Mouse (Mus musculus) heart, postnatal 10 days (tissue): ENCODE data around the gene Arrdc4. TPM values are rescaled to one million over a fixed set of nuclear protein-coding genes. Genes with fewer than 3 reads are reported as not detected.
A peak's percentile ranks its signal among the peaks of the same experiment; 100 is the strongest.

Experiments
- DNase-seq, 2 experiments: peaks; one replicate each; pipeline ENCODE4 v3.0.0; 2021
- intact Hi-C: fragments of 180-260 bp; cut with DNase I; formaldehyde crosslinking; loops from one replicate; pipeline ENCODE4 v1.15.1; 2025
- total RNA-seq, 2 experiments: library from RNA; stranded (reverse); gene quantifications; 2 replicates each; pipeline ENCODE4 v1.2.3; 2021

Arrdc4 gene
- total RNA-seq, 2 experiments from 2014 or later: 18.8 to 22.9 TPM

DNA sequence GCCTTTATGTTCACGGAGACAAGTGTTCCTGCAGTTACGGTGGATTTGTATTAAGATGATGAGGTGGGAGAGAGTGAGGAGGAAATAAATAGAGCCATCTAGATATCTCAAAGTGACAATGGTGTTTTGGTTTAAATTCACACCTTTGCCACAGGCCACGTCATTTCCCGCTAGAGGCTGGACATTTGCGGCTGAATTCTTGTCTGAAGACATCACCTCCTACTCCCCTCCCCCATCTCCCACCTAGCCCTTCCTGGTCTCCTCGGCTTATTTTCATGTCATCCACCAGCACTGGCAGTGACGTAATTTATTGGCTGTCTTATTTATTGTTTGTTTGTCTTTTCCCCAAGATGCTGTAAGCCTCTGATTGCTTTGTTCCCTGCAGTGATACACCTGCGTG lies 32.1 kb downstream of the Arrdc4 start:
- intact Hi-C loops: loop anchor here (2.0 kb wide), 2 partner anchors 24 to 32 kb away; partner anchors contain the start of gene Arrdc4
- DNase-seq: peak in 1 of 2 experiments; percentile 12

DNA sequence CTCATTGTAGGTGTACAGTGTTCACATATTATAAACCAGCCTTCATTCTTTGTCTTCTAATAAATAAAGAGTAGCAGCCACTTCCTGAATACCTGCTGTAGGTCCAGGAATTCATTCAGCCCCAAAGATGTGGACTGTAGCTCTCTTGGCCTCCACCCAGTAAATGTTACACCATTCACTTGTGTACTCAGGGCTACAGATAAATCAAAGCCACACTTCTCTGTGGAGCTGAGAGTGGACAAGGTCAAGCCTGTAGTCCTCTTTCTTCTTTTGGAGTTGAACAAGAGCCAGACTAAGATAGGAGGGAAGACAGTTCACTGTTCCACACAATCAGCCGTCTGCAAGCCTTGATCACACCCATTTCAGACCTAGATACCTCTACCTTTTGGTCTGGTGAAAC lies 36.1 kb downstream of the Arrdc4 start:
- DNase-seq: peak in 1 of 2 experiments; percentile 7
- intact Hi-C loops: no loop called here

DNA sequence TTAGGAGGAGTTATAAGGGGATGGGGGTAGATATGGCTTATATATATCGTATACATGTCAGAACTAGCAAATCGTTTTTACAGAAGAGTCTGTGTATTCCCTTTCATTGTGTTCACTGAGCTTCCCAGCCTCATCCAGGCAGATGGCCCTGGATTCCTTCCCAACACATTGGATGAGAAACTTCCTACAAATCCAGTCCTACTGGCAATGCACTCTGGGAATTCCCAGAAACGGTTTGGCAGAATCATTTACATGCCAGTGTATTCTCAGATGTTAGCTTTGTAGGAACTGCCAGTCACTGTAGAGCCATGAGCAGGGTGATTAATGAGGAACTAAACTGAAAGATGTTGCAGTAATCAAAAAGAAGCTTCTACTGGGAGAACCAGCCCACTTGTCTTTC lies 36.6 kb downstream of the Arrdc4 start:
- intact Hi-C loops: no loop called here
- DNase-seq: no peak

DNA sequence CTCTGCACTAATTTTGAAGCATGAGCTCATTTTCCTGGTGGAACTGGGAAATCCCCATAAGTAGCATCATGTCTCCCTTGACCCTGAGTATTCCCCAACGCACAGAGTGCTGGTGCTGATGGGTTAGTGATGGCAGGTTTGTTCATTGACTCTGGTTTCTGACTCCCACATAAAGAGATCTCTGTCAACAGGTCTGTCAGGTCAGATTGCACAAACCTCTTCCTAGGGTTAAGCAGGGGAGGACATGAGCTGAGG lies 39.8 kb downstream of the Arrdc4 start:
- intact Hi-C loops: no loop called here
- DNase-seq: no peak

DNA sequence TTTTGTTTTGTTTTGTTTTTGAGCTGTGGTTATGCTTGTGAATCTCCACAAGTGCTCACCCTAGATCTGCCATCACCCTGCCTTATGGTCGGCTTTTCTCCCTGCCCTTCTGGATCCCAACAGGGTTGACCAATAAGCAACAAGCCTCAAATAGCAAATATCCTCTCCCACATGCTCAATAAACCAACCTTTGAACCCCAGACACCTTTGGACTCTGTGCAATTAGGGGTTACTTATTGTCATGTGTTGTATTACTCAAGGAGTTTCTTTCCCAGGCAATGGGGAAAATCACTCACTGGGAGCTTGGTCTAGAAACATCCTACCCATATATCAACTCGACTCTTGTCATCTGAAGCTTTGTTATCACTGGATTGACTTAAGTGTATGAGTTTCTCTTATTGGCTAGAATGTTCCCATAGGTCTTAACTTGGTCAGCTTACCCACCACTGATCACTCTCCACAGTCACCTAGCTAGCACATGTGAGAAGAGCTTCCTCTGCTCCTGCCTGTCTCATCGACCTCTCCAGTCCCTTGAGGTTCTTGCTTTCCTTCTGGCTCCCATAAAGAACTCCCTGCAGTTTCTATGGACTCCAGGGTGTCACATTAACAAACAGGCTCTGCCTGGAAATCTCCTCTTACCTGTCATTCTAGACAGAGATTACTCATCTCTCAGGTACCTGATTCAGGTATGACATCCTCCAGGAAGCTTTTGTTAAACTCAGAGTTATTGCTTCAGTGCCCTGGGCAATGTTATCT lies 40.3 kb downstream of the Arrdc4 start:
- intact Hi-C loops: no loop called here
- DNase-seq: no peak

DNA sequence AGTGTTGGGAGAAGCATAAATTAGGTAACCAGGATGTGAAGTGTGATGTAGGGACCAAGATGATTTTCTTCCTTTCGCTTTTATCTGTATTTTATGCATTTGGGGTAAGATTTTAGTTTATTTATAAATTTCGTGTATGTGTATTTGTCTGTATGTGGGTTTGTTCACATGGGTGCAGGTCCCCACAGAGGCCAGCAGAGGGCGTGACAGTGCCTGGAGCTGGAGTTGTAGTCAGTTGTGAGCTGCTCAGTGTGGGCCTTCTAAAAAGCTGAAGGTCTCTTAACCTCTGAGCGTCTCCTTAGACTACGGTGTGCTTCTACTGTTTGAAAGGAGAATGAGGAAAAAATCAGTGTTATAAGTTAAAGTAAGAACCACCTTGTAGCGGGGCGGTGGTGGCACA lies 43.9 kb downstream of the Arrdc4 start:
- intact Hi-C loops: no loop called here
- DNase-seq: no peak

DNA sequence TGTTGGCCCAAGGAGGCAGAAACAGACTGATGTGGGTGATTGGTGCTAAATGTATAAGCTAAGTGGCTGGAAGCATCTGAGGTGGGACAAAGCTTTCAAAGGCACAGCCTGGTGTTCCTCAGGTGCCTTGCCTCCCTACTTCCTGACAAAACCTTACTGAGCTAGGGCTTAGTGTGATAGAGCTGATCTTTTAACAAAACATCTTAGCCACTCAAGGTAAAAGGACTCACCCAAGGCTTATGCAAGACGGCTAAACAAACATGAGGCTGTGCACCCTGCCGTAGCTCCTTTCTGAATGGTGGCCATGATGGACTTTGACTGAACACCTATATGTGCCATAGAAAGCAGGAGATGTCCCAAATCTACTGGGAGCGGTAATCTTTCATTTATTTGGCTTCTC lies 51.7 kb downstream of the Arrdc4 start:
- intact Hi-C loops: no loop called here

DNA sequence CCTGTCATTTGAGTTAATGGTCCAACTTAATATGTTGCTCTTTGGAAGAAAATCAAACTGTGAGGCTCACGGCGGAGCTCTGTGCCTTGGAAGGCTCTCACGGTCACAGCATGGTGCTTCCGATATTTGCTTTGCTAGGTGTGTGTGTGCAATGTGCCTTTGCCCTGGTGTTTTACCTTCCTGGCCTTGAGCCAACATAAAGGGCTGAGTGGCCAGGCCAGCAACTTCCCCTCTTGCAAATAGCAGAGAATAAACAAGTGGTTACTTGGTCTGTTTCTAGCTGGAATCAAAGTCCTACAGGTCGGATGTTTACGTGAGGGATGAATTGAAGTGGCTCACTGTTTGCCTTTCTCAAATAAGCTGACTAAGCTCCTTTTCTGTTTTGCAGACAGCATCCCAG lies 52.1 kb downstream of the Arrdc4 start:
- no peak for DNase-seq
- intact Hi-C loops: no loop called here

More for the DNA sequence above, 51.7 kb downstream of the Arrdc4 start:
- no peak for DNase-seq

DNA sequence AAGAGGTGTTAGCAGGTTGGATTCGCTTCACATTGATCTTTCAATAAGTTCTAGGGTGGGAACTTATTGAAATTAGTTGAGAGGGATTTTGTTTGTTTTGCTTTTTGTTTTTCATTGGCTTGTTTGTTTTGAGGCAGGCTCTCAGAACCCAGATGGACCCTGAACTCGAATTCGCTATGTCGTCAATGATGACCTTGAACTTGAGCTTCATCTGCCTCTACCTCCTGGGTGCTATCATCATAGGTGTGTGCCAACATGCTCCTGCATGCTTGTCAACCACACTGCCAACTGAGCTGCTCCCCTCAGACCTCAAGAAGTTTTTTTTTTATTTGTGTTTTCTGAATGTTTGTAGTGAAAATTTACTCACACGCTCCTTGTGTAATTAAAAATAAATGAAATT lies 52.6 kb downstream of the Arrdc4 start:
- DNase-seq: no peak
- intact Hi-C loops: no loop called here

DNA sequence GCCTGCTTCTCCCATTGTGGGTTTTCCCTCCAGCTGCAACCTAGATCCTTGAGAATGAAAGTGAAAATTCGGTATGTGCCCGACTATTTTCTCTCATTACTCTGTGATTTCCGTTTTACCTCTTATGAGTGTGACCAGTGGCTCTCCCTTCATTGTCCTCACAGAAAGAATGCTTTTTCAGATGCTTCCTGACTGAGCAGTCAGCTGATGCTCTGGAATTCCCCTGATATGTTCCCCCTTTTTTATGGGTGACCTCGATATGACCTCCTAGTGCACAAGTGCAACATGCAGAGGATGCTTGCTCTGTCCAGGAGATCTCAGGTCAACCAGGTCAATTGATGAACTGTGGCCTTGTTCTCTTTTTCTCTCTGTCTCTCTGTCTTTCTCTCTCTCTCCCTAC lies 56.3 kb downstream of the Arrdc4 start:
- peak; percentile 18 to 33 for DNase-seq
- intact Hi-C loops: loop anchor here (2.0 to 5.0 kb wide), 2 partner anchors 24 to 55 kb away; partner anchors contain the start of gene Arrdc4

DNA sequence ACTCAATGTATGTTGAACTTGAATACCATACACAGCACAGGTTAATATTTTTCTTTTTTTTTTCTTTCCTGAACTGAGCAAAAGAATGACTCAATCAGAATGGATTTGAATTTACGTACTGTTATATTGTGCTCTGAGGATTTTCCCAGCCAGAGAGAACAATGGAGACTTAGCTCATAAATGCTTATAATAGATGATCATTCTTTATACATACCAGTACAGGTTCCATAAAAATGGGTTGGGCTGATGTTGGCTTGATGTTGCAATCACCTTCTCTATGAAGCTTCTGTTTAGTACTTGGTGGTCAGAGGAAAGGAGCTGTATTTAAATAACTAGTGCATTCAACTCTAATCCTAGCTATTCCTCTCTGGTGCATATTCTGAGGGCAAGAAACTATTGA lies 57.6 kb downstream of the Arrdc4 start:
- intact Hi-C loops: loop anchor here (5.0 kb wide), 1 partner anchor 56 kb away; the partner anchor contains the start of gene Arrdc4
- DNase-seq: no peak

DNA sequence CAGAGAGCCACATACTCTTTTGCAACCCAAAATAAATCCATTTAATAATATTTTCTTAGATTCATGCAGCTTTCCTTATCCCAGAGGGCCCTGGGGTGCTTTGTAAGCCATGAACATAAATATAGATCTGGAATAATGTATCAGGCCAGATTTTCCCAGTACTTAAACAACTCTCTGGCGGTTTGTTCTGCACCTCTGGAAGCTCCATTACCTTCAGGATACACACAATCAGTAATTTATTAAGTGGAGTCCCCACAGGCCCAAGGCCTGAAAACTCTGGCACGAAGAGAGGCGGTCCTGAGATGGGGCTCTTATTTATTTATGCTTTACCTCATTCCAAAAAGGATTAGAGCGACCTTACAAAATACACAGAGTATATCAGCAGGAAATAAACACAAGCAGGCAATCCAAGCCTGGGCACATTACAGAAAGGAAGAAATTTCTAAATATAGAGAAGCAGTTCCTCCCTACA lies 61.9 kb downstream of the Arrdc4 start:
- no peak for DNase-seq
- intact Hi-C loops: no loop called here
